Mouse (Mus musculus) gastrocnemius, adult 18-20 months (tissue): ENCODE results near the gene Nav2. TPM values are rescaled to one million over a fixed set of nuclear protein-coding genes. Genes with fewer than 3 reads are reported as not detected.

Source experiments
- DNase-seq: peaks from one replicate; pipeline ENCODE4 v3.0.0; 2021; ENCODE audit warnings: low spot score
- total RNA-seq, 2 experiments: library from RNA; stranded (reverse); gene quantifications; 2 replicates each; pipeline ENCODE4 v1.2.3; 2021

Gene Nav2
- total RNA-seq, 2 experiments from 2014 or later, result 35.3 to 35.4 TPM

DNA sequence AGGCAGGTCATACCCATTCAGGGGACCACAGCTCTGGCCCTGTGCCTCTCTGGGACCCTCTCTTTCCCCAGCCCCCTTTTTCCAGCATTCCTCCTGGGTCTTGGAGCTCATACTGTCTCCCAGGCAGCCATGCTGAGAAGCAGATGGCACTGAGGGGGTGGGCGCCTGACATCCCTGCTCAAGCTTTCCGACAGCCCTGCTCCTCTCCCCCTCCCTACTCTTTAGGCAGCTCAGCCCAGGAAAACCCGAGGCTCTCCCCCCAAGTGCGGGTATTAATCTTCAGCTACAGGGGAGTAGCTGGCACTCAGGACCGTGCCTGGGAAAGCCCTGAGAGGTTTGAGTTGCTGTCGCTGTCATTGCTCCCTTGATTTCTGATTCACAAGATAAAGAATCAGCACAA lies 290.9 kb downstream of the Nav2 start:
- no peak for DNase-seq

DNA sequence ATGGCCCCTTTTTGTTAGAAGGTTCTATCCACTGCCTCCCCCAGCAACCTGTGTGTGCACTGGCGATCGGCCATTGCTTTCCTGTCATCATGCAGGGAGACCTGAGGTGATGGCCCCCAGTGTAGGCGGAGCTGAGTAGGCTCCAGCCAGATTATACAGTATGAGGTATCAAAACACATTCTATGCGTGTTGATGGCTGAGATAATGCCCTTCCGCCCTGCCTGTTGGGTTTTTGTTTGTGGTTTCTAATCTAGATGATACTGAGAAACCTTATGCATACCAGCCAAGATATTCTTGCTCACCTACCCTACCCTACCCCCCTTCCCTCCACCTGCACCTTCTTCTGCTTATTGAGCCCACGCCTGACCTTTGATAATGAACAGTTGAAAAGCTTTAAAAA lies 291.8 kb downstream of the Nav2 start:
- no peak for DNase-seq

DNA sequence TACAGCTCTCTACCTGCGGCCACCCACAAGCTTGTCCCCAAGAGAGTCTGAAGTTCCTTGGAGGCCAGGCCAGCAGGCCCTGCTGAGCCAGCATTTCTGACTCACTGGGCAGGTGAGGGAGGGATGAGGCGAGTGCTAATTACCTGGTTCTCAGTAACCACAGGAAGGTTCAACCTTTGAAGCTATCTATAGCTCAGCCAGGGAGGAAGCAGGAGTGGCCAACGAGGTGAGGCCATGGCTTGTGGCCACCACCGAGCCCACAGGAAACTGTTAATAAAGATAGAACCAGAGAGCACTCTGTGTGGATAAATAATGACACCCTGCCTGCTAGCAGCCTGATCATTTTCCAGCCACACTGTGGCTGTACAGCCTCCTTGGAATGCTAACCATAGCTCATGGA lies 294.5 kb downstream of the Nav2 start:
- no peak for DNase-seq

DNA sequence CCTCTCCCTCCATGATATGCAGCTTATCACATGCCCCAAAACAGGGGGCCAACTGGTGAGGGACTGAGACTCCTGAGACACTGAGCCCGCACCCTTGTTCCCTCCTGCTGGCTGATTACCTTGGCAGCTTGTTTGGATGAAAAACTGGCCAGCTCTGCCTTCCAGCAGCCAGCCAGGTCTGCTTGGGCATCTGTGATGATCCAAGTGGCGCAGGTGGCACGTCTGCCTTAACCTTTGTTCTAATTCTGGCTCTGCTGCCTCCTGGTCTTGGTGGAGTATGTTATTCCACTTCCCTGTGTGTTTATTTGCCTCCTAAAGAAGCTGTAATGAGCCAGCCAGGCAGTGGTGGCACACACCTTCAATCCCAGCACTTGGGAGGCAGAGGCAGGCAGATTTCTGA lies 296.3 kb downstream of the Nav2 start:
- no peak for DNase-seq

DNA sequence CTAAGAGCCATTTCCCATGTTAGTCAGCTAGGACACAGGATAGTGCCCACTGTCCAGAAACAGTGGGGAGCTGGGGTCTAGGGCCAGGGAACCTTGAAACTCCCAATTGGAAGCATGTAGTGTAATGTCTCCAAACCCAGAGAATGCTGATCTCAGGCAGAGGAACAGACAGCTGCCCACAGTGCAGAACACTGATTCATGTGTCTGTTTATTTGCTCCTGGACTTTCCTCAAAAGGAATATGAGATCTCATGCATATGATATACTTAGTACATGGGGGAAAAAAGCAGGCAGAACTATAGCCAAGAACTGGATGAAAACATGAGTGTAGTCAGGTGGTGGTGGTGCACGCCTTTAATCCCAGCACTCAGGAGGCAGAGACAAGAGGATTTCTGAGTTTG lies 297.0 kb downstream of the Nav2 start:
- no peak for DNase-seq

DNA sequence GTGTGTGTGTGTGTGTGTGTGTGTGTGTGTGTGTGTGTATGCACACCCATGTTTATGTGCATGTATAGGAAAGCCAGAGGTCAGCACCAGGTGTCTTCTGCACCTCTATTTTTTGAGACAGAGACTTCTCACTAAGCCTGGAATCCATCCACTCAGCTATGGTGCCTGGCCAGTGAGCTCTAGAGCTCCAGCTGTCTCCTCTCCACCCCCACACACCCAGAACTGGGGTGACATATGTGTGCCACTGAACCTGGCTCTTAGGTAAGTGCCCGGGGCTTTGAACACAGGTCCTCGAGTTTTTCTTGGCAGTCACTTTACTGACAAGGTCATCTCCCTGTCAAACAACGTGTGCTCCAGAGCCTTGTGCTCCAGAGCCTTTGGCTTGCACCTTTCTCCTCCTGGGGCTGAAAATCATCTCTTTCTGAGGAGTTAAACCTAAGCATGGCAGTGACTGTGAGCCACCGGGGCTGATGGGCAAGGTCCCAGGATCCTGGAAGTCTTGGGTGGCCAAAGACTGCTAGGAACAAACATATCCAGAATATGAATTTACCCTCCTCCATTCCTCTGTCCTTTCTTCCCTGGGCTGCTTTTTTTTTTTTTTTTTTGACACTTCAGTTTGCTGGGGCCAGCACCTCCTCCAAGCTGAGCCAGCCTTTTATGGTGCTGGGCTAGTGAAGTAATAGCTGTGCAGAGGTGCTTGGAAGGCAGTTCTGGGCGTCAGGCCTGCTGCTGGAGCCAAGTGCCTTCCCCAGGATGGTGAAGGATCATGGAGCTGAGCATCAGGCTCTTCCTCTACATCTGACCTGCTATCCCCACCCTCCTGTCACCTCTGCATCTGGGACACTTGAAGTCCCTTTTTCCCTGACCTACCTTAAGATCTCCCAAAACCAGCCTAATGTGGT lies 298.5 kb downstream of the Nav2 start:
- peak; percentile 43 for DNase-seq

DNA sequence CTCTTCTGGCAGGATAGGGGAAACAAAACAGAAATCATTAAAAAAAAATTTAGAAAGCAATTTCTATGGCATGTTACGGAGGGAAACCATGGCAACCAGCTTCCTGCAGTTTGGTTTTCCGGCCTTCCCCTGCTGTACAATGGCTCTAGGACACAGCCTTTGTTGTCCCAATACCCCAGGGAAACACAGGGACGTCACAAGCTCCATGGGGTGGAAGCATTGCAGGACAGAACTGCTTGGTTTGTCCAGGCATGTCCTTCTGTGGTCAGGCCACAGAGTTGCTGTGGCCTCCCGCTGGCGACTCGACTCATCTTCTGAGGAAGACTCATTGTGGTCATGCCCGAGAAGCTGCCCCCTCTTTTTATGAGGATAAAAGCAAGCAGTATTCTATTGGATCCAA lies 301.0 kb downstream of the Nav2 start:
- DNase-seq, result peak; percentile 15

DNA sequence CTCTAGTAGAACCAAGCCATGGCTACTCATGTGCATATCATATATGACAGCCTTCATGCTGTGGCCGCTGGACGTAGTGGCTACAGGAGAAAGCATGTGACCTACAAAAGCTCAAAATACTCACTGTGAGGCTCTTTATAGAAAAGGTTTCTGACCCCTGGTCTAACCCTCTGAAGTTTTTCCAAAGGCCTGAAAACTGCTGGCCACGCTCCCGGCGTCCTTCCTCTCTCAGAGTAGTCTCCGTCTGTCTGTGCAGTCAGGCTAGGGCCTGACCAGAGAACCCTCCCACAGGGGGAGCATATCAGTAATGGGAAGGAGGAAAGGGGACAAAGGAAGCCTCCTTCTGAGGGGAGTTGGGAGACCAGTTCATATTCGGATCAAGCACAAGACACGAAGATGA lies 302.2 kb downstream of the Nav2 start:
- no peak for DNase-seq

DNA sequence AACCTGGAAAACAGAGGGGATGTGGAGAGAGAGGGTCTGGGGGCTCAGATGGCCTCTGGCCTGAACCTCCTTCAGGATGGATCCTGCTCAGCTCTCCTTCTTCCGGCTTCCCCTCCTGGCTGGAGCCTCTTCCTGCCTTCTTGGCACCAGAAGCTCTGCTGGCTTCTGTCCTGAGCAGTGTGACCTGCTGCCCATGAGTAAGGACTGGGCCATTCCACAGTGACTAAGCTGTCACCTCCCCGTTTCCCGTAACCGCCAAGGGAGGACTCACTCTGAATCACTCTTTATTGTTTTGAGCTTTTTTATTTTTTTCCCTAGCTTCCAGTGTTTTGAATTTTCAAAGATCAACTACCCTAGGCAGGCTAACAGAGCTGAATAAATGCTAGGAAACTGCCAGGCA lies 304.5 kb downstream of the Nav2 start:
- peak; percentile 16 for DNase-seq

DNA sequence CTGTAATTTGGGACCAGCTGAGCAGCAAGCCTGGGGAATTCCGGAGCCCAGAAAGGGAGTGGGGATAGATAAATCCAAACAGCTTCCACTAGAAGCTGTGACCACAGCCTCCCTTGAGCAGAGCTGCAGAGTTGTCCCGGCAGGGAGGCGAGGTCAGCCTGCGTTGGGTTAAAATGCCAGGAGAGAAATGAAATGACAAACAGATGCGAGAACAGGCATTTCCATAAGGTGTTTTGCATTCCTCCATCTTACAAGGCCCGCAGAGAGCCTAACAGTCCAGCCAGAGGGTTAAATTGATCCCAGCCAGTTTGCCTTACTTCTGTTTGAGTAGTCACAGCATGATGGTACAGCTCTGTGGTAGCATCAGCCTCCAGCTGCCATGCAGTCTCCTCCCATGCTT lies 309.3 kb downstream of the Nav2 start:
- DNase-seq, result no peak

DNA sequence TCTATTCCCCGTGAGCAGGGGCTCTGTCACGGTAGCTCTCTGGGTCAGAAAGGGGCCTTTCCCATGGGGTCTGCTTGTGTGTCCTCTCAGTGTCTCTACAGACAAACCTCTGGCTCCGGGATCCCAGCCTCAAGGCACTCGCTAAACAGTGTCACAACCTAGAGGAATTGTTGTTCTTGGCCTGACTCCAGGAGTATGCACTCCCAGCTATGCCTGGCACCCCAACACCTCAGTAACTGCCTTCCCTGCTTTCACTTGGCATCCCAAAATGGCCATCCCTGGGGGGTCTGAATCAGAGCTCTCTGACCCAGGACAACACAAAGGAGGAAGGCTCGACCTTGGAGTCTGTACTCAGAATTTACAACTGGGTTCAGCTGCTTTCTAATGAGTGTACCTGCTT lies 317.2 kb downstream of the Nav2 start:
- no peak for DNase-seq

DNA sequence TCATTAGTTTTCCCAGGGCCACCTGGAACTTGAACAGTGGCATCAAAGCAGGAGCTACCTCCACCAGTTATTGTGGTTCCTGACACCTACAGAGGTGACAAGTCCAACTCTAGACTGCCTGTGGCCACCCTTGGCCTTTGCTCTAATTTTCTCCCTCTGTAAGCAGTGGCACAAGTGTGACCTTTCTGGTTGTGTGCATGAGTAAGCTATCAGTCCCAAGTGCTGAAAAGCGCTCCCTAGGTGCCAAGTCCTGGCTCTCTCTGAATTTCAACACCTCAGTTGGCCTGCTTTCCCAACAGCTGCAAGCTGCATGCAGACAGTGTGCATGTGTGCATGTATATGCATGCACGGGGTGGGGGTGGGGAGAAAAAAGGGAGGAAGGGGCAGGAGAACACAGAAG lies 324.5 kb downstream of the Nav2 start:
- no peak for DNase-seq

DNA sequence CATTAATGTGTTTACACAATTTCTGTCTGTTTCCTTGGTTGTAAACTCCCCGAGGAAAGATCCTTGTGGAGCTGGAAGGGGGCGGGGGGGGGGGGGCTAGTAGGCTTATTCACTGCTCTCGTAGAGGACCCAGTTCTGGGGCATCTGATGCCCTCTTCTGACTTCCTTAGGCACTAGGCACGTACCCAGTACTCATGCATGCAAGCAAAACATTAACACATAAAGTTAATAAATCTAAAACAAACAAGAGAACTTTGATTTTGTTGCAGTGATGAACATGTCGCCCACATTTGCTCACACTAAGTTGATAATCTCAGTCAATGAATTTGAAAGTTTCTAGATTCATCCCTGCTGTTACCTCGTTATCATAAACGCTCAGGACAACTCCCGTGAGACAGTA lies 325.8 kb downstream of the Nav2 start:
- no peak for DNase-seq

DNA sequence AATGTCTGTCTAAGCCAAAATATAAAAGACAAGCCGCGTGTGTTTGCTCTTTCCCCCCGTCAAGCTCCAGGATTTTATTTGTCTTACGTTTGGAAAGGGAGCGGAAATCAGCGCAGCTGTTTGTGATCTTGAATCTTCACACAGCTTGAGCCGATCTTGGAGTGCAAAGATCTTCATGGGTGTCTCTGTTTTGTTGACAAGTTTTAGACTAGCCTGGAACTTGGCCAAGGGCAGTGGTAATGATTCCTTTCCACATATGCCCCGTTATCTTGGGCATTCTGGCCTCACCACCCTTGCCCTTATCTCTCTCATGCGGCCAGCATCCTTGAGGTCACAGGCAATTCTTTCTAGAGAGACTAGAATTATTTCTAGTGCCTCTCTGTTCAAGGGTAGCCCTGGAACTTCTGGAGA lies 326.8 kb downstream of the Nav2 start:
- no peak for DNase-seq

DNA sequence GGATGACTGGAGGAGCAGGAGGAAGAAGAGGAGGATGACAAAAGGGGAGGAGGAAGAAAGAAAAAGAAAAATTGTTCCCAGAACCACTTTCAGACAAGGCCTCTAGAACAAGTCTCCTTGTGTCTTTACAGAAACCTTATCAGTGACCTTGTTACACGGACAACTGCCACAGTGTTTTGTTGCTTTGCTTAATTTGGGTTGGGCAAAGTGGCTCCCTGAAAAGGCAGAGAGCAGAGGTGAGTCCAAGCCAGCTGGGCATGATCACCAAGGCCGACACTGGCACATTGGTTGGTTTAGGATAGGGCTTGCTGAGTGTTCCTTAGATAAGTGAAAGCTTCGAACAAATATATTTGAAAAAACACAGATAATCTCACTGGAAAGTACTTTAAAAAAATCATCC lies 327.3 kb downstream of the Nav2 start:
- no peak for DNase-seq

DNA sequence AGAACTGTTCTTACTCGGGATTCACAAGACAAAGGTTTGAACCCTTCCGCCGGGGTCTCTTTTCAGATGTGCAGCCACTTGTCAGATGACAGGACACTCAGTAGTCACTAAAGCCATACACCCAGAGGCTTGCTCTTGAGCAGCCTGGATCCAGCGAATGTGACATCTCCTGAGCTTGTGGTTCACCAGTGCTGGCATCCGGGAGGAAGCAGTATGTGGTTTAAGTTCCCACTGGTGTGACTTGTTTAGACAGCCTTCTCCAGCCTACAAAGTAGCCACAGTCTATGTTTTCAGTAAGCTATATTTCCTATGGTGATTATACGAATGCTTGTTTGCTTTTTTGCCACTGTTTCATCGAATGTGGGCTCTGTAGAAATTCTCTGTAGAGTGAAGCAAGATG lies 331.9 kb downstream of the Nav2 start:
- no peak for DNase-seq

DNA sequence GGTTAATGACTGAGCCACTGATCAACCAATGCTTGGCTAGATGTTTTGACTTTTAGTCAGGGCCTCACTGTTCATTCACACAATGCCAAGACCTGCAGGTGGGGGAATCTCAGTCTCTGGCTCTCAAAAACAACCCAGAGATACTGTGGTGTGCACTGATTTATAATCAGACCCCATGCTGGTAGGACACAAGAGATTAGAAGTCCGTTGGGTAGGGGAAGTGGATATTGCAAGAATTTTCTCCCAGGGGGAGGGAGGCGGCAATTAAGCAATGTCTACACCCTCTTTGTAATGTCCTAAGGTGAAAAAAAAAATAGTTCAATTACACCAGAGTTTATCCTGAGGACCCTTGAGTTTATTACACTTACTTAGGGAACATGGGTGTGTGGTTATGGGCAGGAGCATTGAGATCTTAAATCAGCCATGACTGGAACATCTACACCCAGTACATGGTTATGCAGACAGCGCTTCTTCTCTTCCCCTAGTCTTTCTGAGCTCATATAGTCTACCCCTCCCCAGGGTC lies 332.8 kb downstream of the Nav2 start:
- no peak for DNase-seq

DNA sequence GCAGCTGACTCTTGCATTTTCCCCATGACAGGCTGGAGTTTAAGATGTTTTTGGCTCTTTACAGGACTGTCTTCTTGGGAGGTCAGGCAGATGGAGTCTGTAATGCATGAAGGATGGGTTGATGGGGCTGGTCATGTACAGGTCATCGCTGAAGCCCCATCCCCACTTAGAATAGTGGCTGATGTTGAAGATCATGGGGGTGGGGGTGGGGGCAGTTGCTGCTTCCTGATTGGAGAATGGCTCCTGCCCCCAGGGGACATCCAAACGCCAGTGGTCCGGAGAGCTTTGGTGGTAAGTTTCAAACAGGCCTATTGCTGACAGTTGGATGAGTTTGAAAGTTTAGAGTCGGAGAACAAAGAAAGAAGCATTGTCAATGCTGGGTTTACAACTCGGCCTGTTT lies 333.7 kb downstream of the Nav2 start:
- no peak for DNase-seq

DNA sequence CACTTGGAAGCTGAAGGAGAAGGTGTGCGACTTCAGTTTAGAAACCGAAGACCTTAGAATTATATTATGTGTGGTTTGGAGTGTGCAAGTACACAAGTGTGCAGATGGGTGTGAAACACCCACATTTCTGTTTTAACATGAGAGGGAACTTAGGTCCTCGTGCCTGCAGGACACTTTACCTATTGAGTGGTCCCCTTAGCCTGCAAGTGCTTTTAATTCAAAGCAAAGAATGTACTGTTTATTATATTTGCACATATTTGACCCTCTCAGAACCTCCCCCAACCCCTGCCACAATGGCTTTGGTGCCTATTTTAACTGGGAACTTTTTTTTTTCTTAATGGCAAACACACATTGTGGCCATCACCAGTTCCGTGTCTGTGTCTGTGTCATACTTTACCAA lies 334.6 kb downstream of the Nav2 start:
- no peak for DNase-seq

DNA sequence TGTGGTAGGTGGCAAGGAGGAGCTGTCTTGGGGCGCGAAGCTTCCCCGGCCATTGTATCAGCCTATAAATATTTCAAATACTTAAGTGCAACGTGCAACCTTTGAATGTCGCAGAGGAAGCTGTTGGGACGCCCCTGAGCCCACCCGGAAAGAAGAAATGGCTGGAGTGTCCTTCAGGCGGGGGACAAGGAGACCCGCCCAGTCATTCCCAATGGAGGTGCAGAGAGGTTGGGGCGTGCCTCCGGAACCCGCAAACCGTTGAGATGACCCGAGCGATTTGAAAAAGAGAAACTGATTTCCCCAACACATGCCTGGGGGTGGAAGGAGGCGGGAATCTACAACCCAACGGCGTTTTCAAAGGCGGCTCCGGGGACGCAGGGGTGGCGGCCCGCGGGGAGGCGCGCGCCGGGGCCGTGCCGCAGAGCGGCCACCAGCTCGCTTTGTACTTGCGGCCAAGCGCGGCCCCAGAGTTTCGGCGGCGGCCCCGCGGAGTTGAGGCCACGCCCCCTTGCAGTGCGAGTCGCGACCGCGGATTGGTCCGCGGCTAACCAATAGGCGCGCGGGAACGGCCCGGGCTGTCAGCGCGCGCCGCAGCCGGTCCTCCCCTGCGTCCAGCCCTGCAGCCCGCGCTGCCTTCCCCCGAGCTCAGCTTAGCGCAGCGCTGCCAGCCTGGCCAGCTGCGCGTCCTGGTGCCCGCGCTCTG lies 337.2 kb downstream of the Nav2 start:
- peak; percentile 89 for DNase-seq

DNA sequence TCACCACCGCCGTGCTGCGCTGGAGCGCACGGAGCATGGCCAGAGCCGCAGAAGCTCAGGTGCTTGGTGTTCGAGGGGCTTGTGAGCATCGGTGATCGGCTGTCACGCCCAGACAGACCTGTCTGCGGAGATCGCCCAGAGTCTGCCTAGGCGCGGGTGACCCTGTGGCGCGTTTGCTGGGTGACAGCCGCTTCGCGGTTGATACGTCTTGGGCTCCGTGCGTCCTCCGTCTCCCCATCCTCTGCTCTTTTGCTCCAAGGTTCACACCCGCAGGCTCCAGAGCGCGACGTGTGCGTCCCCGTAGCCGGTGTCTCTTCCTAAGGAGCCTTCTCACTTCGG lies 337.7 kb downstream of the Nav2 start:
- no peak for DNase-seq

DNA sequence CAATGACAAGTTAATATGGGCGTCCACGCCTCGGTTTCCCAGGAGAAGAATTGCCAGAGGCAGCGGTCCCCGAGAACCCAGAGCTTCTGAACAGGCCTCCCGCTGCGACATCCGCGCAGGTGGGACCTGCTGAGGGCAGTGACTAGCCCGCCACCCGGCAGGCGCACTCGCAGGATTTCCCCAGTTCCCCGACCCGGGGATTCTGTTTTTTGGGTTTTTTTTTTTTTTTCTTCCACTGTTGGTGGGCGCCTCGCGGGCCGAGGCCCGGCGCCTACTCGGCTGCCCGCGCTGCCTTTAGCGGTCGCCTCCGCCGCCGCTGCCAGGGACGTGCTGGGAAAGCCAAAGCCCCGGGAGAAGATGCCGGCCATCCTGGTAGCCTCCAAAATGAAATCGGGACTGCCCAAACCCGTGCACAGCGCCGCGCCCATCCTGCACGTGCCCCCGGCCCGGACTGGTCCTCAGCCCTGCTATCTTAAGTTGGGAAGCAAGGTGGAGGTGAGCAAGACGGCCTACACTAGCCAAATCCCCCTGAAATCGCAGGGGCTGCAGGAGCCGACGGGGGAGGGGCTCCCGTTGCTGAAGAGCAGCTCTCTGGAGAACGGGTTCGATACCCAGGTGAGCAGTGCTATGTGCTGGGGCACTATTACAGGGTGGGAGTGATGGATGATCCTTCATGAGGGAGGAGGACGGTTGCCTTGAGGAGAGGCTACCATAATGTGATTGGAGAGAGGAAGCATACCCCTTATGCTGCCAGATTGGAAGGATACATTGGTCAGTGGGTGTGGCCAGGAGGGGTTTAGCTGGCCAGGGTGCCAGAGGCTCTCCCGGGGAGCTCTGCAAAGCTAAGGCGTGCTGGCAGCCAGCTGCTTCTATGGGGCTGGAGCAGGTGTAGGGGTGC lies 338.3 kb downstream of the Nav2 start:
- DNase-seq, result no peak
